Mouse (Mus musculus) adrenal gland, adult 2 months (tissue): ENCODE data around the gene Tspan10. TPM values are rescaled to one million over a fixed set of nuclear protein-coding genes. Genes with fewer than 3 reads are reported as not detected.

Experiments used
- DNase-seq: peaks from one replicate; pipeline ENCODE4 v3.0.0; 2021
- polyA plus RNA-seq: library from polyadenylated mRNA; depleted of rRNA; stranded (reverse); fragments of >200 nt; gene quantifications from 2 replicates; pipeline ENCODE4 v1.2.3, GENCODE M21; 2012; rRNA removed
- total RNA-seq, 2 experiments: library from RNA; stranded (reverse); gene quantifications; 2 replicates each; pipeline ENCODE4 v1.2.3; 2021

The Tspan10 gene
- total and polyA plus RNA-seq, 3 experiments = 3.4 TPM; not detected in 2

GRCm38 (mm10) chr11:120492878-120493203 is 50.4 kb downstream of the Tspan10 start:
- no peak for DNase-seq

GRCm38 (mm10) chr11:120493351-120493750 is 50.9 kb downstream of the Tspan10 start:
- DNase-seq = no peak

- DNase-seq = no peak
These were observed 51.5 kb downstream of the Tspan10 start for GRCm38 (mm10) chr11:120493911-120494310.

Other genes with a start within 250 kb of the Tspan10 start
- 10 to 100 TPM in 1 of 2 experiments, 1 to 10 TPM in 1; 9.2 to 21.9 TPM for gene Bahcc1, start 209.7 kb upstream of the Tspan10 start, total RNA-seq
- 17.9 and 19.5 TPM in 2 replicates for gene Bahcc1, start 209.7 kb upstream of the Tspan10 start, polyA plus RNA-seq
- gene Actg1, start 94.1 kb upstream of the Tspan10 start, total RNA-seq = 1,000 to 10,000 TPM in 1 of 2 experiments, 100 to 1,000 TPM in 1; 913 to 1,618 TPM
- 531 and 632 TPM in 2 replicates for gene Actg1, start 94.1 kb upstream of the Tspan10 start, polyA plus RNA-seq
- gene Fscn2, start 81.1 kb upstream of the Tspan10 start, total RNA-seq = under 1 TPM; 0.17 to 0.58 TPM
- 0.16 and 0.22 TPM in 2 replicates for gene Fscn2, start 81.1 kb upstream of the Tspan10 start, polyA plus RNA-seq
- gene Faap100, start 63.9 kb upstream of the Tspan10 start, total RNA-seq = 10 to 100 TPM; 17.6 to 24.1 TPM
- gene Faap100, start 63.9 kb upstream of the Tspan10 start, polyA plus RNA-seq = 192 and 223 TPM in 2 replicates
- 100 to 1,000 TPM in 1 of 2 experiments, 10 to 100 TPM in 1; 76.6 to 108 TPM for gene Nploc4, start 4.9 kb upstream of the Tspan10 start, total RNA-seq
- gene Nploc4, start 4.9 kb upstream of the Tspan10 start, polyA plus RNA-seq = 129 and 132 TPM in 2 replicates
- gene Pde6g, start 10.9 kb downstream of the Tspan10 start, total RNA-seq = under 1 TPM in 1 of 2 experiments, not detected in 1; 0.31 TPM
- gene Pde6g, start 10.9 kb downstream of the Tspan10 start, polyA plus RNA-seq = 0.48 and 0.49 TPM in 2 replicates
- 10 to 100 TPM; 25.8 to 37.1 TPM for gene Oxld1, start 15.4 kb downstream of the Tspan10 start, total RNA-seq
- gene Oxld1, start 15.4 kb downstream of the Tspan10 start, polyA plus RNA-seq = 48.7 and 81.2 TPM in 2 replicates
- 10 to 100 TPM; 24.6 to 33.0 TPM for gene Ccdc137, start 15.5 kb downstream of the Tspan10 start, total RNA-seq
- 8.3 and 12.0 TPM in 2 replicates for gene Ccdc137, start 15.5 kb downstream of the Tspan10 start, polyA plus RNA-seq
- gene Arl16, start 25.0 kb downstream of the Tspan10 start, total RNA-seq = 10 to 100 TPM; 21.4 to 27.2 TPM
- 23.2 and 27.2 TPM in 2 replicates for gene Arl16, start 25.0 kb downstream of the Tspan10 start, polyA plus RNA-seq
- gene Mrpl12, start 42.0 kb downstream of the Tspan10 start, total RNA-seq = 100 to 1,000 TPM; 107 to 146 TPM
- gene Mrpl12, start 42.0 kb downstream of the Tspan10 start, polyA plus RNA-seq = 163 and 185 TPM in 2 replicates
- 100 to 1,000 TPM; 103 to 116 TPM for gene Slc25a10, start 49.2 kb downstream of the Tspan10 start, total RNA-seq
- gene Slc25a10, start 49.2 kb downstream of the Tspan10 start, polyA plus RNA-seq = 400 and 531 TPM in 2 replicates
- 1 to 10 TPM; 1.5 to 1.7 TPM for gene Gcgr, start 88.1 kb downstream of the Tspan10 start, total RNA-seq
- gene Gcgr, start 88.1 kb downstream of the Tspan10 start, polyA plus RNA-seq = 2.1 and 2.5 TPM in 2 replicates
- gene Mcrip1, start 107.1 kb downstream of the Tspan10 start, total RNA-seq = 10 to 100 TPM; 56.9 to 65.8 TPM
- gene Mcrip1, start 107.1 kb downstream of the Tspan10 start, polyA plus RNA-seq = 136 and 157 TPM in 2 replicates
- under 1 TPM; 0.40 to 0.79 TPM for gene Ppp1r27, start 108.5 kb downstream of the Tspan10 start, total RNA-seq
- 0.83 and 1.2 TPM in 2 replicates for gene Ppp1r27, start 108.5 kb downstream of the Tspan10 start, polyA plus RNA-seq
- gene P4hb, start 130.6 kb downstream of the Tspan10 start, total RNA-seq = 100 to 1,000 TPM; 462 to 524 TPM
- gene P4hb, start 130.6 kb downstream of the Tspan10 start, polyA plus RNA-seq = 108 and 126 TPM in 2 replicates
- gene Arhgdia, start 139.0 kb downstream of the Tspan10 start, total RNA-seq = 100 to 1,000 TPM; 355 to 386 TPM
- gene Arhgdia, start 139.0 kb downstream of the Tspan10 start, polyA plus RNA-seq = 712 and 786 TPM in 2 replicates
- 10 to 100 TPM; 85.5 to 97.9 TPM for gene Alyref, start 155.7 kb downstream of the Tspan10 start, total RNA-seq
- gene Alyref, start 155.7 kb downstream of the Tspan10 start, polyA plus RNA-seq = 10.3 and 12.6 TPM in 2 replicates
- gene Anapc11, start 155.8 kb downstream of the Tspan10 start, total RNA-seq = 10 to 100 TPM; 82.8 to 85.9 TPM
- gene Anapc11, start 155.8 kb downstream of the Tspan10 start, polyA plus RNA-seq = 183 and 187 TPM in 2 replicates
- under 1 TPM; 0.61 to 0.62 TPM for gene Npb, start 165.8 kb downstream of the Tspan10 start, total RNA-seq
- gene Npb, start 165.8 kb downstream of the Tspan10 start, polyA plus RNA-seq = 1.6 and 2.3 TPM in 2 replicates
- gene Pcyt2, start 175.3 kb downstream of the Tspan10 start, total RNA-seq = 100 to 1,000 TPM; 201 to 344 TPM
- 460 and 610 TPM in 2 replicates for gene Pcyt2, start 175.3 kb downstream of the Tspan10 start, polyA plus RNA-seq
- 10 to 100 TPM; 54.2 to 69.5 TPM for gene Sirt7, start 182.6 kb downstream of the Tspan10 start, total RNA-seq
- 109 and 128 TPM in 2 replicates for gene Sirt7, start 182.6 kb downstream of the Tspan10 start, polyA plus RNA-seq
- 10 to 100 TPM; 48.1 to 60.7 TPM for gene Mafg, start 191.0 kb downstream of the Tspan10 start, total RNA-seq
- gene Mafg, start 191.0 kb downstream of the Tspan10 start, polyA plus RNA-seq = 54.3 and 66.9 TPM in 2 replicates
- gene Pycr1, start 201.1 kb downstream of the Tspan10 start, total RNA-seq = 1 to 10 TPM; 1.0 to 1.9 TPM
- gene Pycr1, start 201.1 kb downstream of the Tspan10 start, polyA plus RNA-seq = 3.5 and 3.6 TPM in 2 replicates
- gene Myadml2, start 205.5 kb downstream of the Tspan10 start, total RNA-seq = 1 to 10 TPM in 1 of 2 experiments, not detected in 1; 1.0 TPM
- gene Myadml2, start 205.5 kb downstream of the Tspan10 start, polyA plus RNA-seq = 0.11 and 0.59 TPM in 2 replicates
- 1 to 10 TPM; 2.8 to 8.1 TPM for gene Notum, start 218.5 kb downstream of the Tspan10 start, total RNA-seq
- 7.4 and 9.3 TPM in 2 replicates for gene Notum, start 218.5 kb downstream of the Tspan10 start, polyA plus RNA-seq
- 10 to 100 TPM; 74.9 to 84.1 TPM for gene Aspscr1, start 230.3 kb downstream of the Tspan10 start, total RNA-seq
- gene Aspscr1, start 230.3 kb downstream of the Tspan10 start, polyA plus RNA-seq = 124 and 125 TPM in 2 replicates